Mouse (Mus musculus): ENCODE data around the gene N4bp3. TPM values are rescaled to one million over a fixed set of nuclear protein-coding genes. Genes with fewer than 3 reads are reported as not detected.
"Not testable (repeated sequence)": the region's sequence is repeated elsewhere in the genome, so short reads cannot be mapped to it uniquely, and the experiment has no call there.

N4bp3 gene
- polyA plus RNA-seq, 1 experiment from 2014 or later, result 8.3 TPM

- Histone ChIP-seq H3K36me3 (0 out of 2 replicates have a peak, but pooled peaks cover 3% of the 10 kb centered on the region), H3K4me3 (replicated peaks) (peak overlapping the region; percentile 84), H3K9me3 (no peaks in the 10 kb centered on the region), H3K27ac (peak overlapping the region; percentile 81), H3K27me3 (peaks cover 8% of the 10 kb centered on the region; the same call in 1 of the 2 replicates), H3K4me1 (replicated peaks) (peaks cover 27% of the 10 kb centered on the region), H3K4me2 (replicated peaks) (peak overlapping the region; percentile 76), H3K9ac (replicated peaks) (peak overlapping the region; percentile 81)
- ATAC-seq, result peak; percentile 38
- WGBS, result 4% methylated on average over 6 of the region's 6 CpGs
These were observed 14.3 kb downstream of the N4bp3 start for GRCm38 (mm10) chr11:51636323-51636684.

- H3K27me3 ChIP-seq, result peaks cover 8% of the 10 kb centered on the region; the same call in 1 of the 2 replicates
- H3K9me3 ChIP-seq, result no peaks in the 10 kb centered on the region
- H3K4me2 ChIP-seq (replicated peaks), result peak within 1 kb of the TSS; percentile 76
- H3K36me3 ChIP-seq, result 0 out of 2 replicates have a peak, but pooled peaks cover 3% of the 10 kb centered on the region
- H3K27ac ChIP-seq, result peak within 1 kb of the TSS; percentile 81
- WGBS, result under 1% methylated on average over 61 of the region's 61 CpGs
- peak within 1 kb of the TSS; percentile 81 for H3K9ac ChIP-seq (replicated peaks)
- H3K4me3 ChIP-seq (replicated peaks), result peak within 1 kb of the TSS; percentile 84
- peaks cover 27% of the 10 kb centered on the region for H3K4me1 ChIP-seq (replicated peaks)
- peak; percentile 92 for ATAC-seq
These were observed 14.9 kb downstream of the N4bp3 start, which contains the start of gene Rmnd5b for GRCm38 (mm10) chr11:51635525-51636322. TSS of gene Rmnd5b (minus strand) at chr11:51635896.

GRCm38 (mm10) chr11:51635127-51635524 is 15.5 kb downstream of the N4bp3 start:
- WGBS, result 23% methylated on average over 6 of the region's 6 CpGs

GRCm38 (mm10) chr11:51633721-51634120 is 16.9 kb downstream of the N4bp3 start:
- Histone ChIP-seq H3K4me2 (replicated peaks) (no peak overlapping the region), H3K9ac (replicated peaks) (no peak overlapping the region), H3K27me3 (peaks cover 7% of the 10 kb centered on the region; the same call in 1 of the 2 replicates), H3K4me1 (replicated peaks) (peaks cover 27% of the 10 kb centered on the region), H3K36me3 (peaks cover 16% of the 10 kb centered on the region), H3K9me3 (no peaks in the 10 kb centered on the region), H3K27ac (no peak overlapping the region), H3K4me3 (replicated peaks) (no peak overlapping the region)
- ATAC-seq, result no peak
- WGBS, result 88% methylated on average over 3 of the region's 3 CpGs

More at GRCm38 (mm10) chr11:51635127-51635524, 15.5 kb downstream of the N4bp3 start:
- Histone ChIP-seq H3K9ac (replicated peaks) (peak overlapping the region; percentile 81), H3K27me3 (peaks cover 8% of the 10 kb centered on the region; the same call in 1 of the 2 replicates), H3K9me3 (no peaks in the 10 kb centered on the region), H3K36me3 (0 out of 2 replicates have a peak, but pooled peaks cover 3% of the 10 kb centered on the region), H3K4me1 (replicated peaks) (peaks cover 27% of the 10 kb centered on the region), H3K4me3 (replicated peaks) (peak overlapping the region; percentile 84), H3K4me2 (replicated peaks) (peak overlapping the region; percentile 76), H3K27ac (peak overlapping the region; percentile 81)
- no peak for ATAC-seq

GRCm38 (mm10) chr11:51633200-51633599 is 17.4 kb downstream of the N4bp3 start:
- not testable (repeated sequence) for ATAC-seq; H3K27ac ChIP-seq; H3K9me3 ChIP-seq; H3K9ac ChIP-seq (replicated peaks); H3K4me3 ChIP-seq (replicated peaks); H3K27me3 ChIP-seq; H3K4me2 ChIP-seq (replicated peaks)
- Histone ChIP-seq H3K4me1 (replicated peaks) (peaks cover 26% of the 10 kb centered on the region), H3K36me3 (peaks cover 19% of the 10 kb centered on the region)
- 91% methylated on average over 7 of the region's 7 CpGs for WGBS

- Histone ChIP-seq H3K4me1 (replicated peaks) (peaks cover 21% of the 10 kb centered on the region), H3K4me2 (replicated peaks) (no peak overlapping the region), H3K27me3 (no peaks in the 10 kb centered on the region), H3K27ac (no peak overlapping the region), H3K36me3 (peaks cover 29% of the 10 kb centered on the region), H3K9me3 (no peaks in the 10 kb centered on the region), H3K9ac (replicated peaks) (no peak overlapping the region), H3K4me3 (replicated peaks) (no peak overlapping the region)
- WGBS, result 92% methylated on average over 6 of the region's 6 CpGs
- ATAC-seq, result no peak
These were observed 18.4 kb downstream of the N4bp3 start for GRCm38 (mm10) chr11:51632130-51632753.

GRCm38 (mm10) chr11:51629651-51630314 is 20.9 kb downstream of the N4bp3 start:
- Histone ChIP-seq H3K4me2 (replicated peaks) (no peak overlapping the region), H3K9me3 (no peaks in the 10 kb centered on the region), H3K4me3 (replicated peaks) (no peak overlapping the region), H3K36me3 (peaks cover 52% of the 10 kb centered on the region), H3K4me1 (replicated peaks) (peaks cover 10% of the 10 kb centered on the region), H3K27ac (no peak overlapping the region), H3K9ac (replicated peaks) (no peak overlapping the region), H3K27me3 (no peaks in the 10 kb centered on the region)
- 88% methylated on average over 15 of the region's 15 CpGs for WGBS
- no peak for ATAC-seq

GRCm38 (mm10) chr11:51627907-51628306 is 22.7 kb downstream of the N4bp3 start:
- Histone ChIP-seq H3K4me2 (replicated peaks) (no peak overlapping the region), H3K9ac (replicated peaks) (no peak overlapping the region), H3K27me3 (no peaks in the 10 kb centered on the region), H3K4me3 (replicated peaks) (no peak overlapping the region), H3K27ac (no peak overlapping the region), H3K36me3 (peaks cover 71% of the 10 kb centered on the region), H3K9me3 (no peaks in the 10 kb centered on the region), H3K4me1 (replicated peaks) (no peaks in the 10 kb centered on the region)
- ATAC-seq, result no peak
- 91% methylated on average over 8 of the region's 8 CpGs for WGBS

GRCm38 (mm10) chr11:51627425-51627824 is 23.2 kb downstream of the N4bp3 start:
- Histone ChIP-seq H3K4me1 (replicated peaks) (no peaks in the 10 kb centered on the region), H3K9ac (replicated peaks) (no peak overlapping the region), H3K9me3 (no peaks in the 10 kb centered on the region), H3K4me2 (replicated peaks) (no peak overlapping the region), H3K36me3 (peaks cover 72% of the 10 kb centered on the region), H3K4me3 (replicated peaks) (no peak overlapping the region), H3K27ac (no peak overlapping the region), H3K27me3 (no peaks in the 10 kb centered on the region)
- ATAC-seq, result no peak
- WGBS, result 92% methylated on average over 9 of the region's 9 CpGs

GRCm38 (mm10) chr11:51625187-51625820 is 25.3 kb downstream of the N4bp3 start:
- H3K36me3 ChIP-seq, result peaks cover 82% of the 10 kb centered on the region
- no peak for ATAC-seq
- H3K4me3 ChIP-seq (replicated peaks), result no peak overlapping the region
- no peaks in the 10 kb centered on the region for H3K27me3 ChIP-seq
- H3K9me3 ChIP-seq, result no peaks in the 10 kb centered on the region
- 87% methylated on average over 5 of the region's 5 CpGs for WGBS
- no peak overlapping the region for H3K9ac ChIP-seq (replicated peaks)
- no peak overlapping the region for H3K4me2 ChIP-seq (replicated peaks)
- H3K27ac ChIP-seq, result no peak overlapping the region
- peaks cover 13% of the 10 kb centered on the region for H3K4me1 ChIP-seq (replicated peaks)

- H3K4me3 ChIP-seq (replicated peaks), result no peak overlapping the region
- H3K27ac ChIP-seq, result no peak overlapping the region
- peaks cover 65% of the 10 kb centered on the region for H3K36me3 ChIP-seq
- 96% methylated on average over 7 of the region's 7 CpGs for WGBS
- no peak for ATAC-seq
- no peak overlapping the region for H3K4me2 ChIP-seq (replicated peaks)
- H3K9ac ChIP-seq (replicated peaks), result no peak overlapping the region
- H3K27me3 ChIP-seq, result no peaks in the 10 kb centered on the region
- no peaks in the 10 kb centered on the region for H3K9me3 ChIP-seq
- H3K4me1 ChIP-seq (replicated peaks), result peaks cover 16% of the 10 kb centered on the region
These were observed 27.6 kb downstream of the N4bp3 start for GRCm38 (mm10) chr11:51622971-51623491.

Data from midbrain, embryonic 13.5 days (tissue).